Mouse (Mus musculus) B cell, adult 2 months (primary cell): Measurements from ENCODE around the gene Atp8b5.

Experiments
- DNase-seq, 2 experiments: peaks; one replicate each; pipeline ENCODE4 v3.0.0; 2022

The Atp8b5 gene

GRCm38 (mm10) chr4:43384541-43384940 lies 117.6 kb downstream of the Atp8b5 start:
- no peak for DNase-seq

- DNase-seq = no peak
Measured at GRCm38 (mm10) chr4:43386932-43387331, 120.0 kb downstream of the Atp8b5 start.

GRCm38 (mm10) chr4:43389390-43389789 lies 122.4 kb downstream of the Atp8b5 start:
- no peak for DNase-seq

DNA sequence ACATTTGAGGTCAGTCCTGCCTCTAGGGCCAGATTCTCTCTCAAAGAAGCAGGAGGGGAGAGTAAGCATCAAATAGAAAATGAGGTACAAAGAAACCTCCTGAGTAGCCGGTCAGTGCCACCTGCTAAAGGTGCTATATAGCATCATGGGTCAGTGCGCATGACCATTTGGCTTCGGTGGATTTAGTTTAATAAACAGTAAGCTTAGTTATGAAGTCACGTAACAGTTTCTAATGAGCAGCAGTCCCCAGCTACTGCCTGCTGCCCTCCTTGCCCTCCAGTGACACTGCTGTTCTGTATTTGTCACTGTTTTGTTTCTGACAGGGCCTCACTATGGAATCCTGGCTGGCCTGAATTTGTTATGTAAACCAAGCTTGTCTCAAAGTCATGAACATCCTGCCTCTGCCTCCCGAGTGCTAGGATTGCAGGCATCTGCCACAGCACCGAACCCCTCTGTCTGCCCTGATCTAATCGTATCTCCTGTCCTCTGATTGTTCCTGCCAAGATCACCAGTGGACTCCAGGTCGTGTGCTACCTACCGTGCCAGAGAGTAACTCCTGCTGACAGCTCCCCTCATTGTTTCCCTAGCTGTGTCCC lies 123.0 kb downstream of the Atp8b5 start:
- no peak for DNase-seq

GRCm38 (mm10) chr4:43391521-43392050 lies 124.6 kb downstream of the Atp8b5 start:
- DNase-seq = no peak

- DNase-seq = no peak
Measured at GRCm38 (mm10) chr4:43394345-43394891, 127.5 kb downstream of the Atp8b5 start.

- DNase-seq = no peak
Measured at GRCm38 (mm10) chr4:43395147-43395546, 128.2 kb downstream of the Atp8b5 start.

GRCm38 (mm10) chr4:43395836-43396235 lies 128.9 kb downstream of the Atp8b5 start:
- DNase-seq = no peak

DNA sequence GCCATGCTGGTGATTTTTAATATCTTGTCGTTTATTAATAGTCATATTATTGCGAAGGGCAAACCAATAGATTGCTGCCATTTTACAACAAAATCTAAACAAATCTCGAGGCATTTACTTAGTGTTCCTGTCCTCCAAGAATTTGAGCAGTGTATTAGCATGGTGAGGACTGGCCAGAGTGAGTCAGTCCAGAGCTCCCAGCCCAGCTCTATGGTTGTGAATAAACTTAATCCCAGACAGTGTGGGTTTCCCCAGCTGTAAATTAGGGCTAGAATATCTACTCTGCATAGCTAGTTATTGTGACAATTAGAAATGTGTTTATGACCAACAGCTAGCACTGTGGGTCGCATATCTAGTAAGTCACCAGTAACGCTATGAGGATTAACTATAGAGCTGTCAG lies 129.4 kb downstream of the Atp8b5 start:
- DNase-seq = no peak

GRCm38 (mm10) chr4:43398014-43398413 lies 131.1 kb downstream of the Atp8b5 start:
- DNase-seq = no peak

GRCm38 (mm10) chr4:43398829-43399331 lies 131.9 kb downstream of the Atp8b5 start:
- DNase-seq = no peak

GRCm38 (mm10) chr4:43399391-43400131 lies 132.6 kb downstream of the Atp8b5 start:
- no peak for DNase-seq

- no peak for DNase-seq
Measured at GRCm38 (mm10) chr4:43400976-43401375, 134.0 kb downstream of the Atp8b5 start.

GRCm38 (mm10) chr4:43401486-43401885 lies 134.5 kb downstream of the Atp8b5 start:
- DNase-seq = no peak

DNA sequence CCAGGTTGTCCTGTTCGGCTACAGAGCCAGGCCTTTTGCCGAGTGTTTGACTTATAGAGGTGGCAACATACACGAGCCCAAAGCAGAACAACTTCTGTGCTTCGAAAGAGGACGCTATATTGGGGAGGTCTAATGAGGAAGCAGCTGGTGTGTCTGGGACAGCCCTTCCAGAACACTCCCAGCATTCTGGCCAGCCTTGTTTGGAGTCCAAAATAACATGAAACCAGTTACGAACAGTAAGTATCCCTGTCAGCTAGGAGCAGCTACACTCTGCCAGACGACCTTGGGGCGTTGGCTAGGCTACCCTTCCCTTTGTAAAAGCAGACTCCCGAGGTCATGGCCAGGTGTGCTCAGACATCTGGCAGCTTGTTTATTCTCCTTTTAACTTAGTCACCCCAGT lies 135.3 kb downstream of the Atp8b5 start:
- DNase-seq = no peak

DNA sequence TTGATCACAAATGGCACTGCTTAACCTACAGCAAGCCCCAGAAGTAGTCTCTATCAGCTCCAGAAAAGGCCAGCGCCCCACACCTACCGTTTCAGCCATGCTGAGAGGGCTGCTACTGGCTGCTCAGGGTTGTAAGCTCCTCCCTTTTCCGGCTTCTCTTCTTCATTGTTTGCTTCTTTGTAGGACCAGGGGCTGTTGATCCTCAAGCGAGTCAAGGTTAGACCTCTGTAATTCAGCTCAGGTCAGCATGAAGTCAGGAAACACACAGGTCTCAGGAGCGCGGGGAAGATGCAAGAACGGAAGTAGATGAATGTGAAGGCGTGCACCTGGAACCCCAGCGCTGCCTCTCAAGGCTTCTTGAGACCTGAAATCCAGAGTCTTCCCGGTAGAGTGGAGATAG lies 137.7 kb downstream of the Atp8b5 start:
- no peak for DNase-seq

GRCm38 (mm10) chr4:43406162-43406971 lies 139.4 kb downstream of the Atp8b5 start:
- no peak for DNase-seq

DNA sequence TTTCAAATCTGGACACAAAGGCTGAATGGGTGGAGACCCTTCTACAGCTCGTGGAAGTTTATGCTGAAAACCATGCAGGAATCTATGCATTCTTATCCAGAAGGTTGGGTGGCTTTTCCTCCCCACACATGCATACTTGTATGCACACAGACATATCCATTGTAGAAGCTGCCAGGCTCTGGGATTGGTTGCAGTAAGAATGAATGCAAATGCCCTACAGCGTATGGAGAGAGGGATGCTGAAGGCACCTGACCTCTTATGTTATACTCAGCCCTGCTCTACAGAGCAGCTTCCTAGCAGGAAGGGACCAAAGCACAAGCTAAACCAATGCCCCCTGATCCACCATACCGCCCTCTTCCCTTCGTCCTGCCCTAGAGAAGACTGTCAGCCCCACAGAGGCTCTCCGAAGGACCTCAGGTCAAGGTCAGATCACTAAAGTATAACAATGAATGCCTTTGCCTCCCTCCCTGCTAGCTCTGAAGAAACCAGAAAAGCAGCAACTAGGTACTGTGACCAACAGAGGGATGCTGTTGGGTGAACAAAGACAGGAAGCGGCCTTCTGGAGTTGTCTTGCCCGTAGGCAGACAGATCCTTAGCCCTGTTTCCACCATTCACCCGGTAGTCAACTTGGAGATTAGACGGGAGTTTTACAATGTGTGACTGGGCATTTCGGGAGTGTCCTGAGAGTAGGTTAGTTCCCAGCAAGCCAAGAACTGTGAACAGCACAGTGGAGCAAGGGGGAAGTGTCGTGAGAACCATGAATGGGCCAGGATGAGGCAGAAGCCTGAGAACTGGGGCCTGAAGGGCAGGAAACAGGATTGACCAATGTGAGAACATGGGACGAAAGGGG lies 140.3 kb downstream of the Atp8b5 start:
- DNase-seq = no peak

DNA sequence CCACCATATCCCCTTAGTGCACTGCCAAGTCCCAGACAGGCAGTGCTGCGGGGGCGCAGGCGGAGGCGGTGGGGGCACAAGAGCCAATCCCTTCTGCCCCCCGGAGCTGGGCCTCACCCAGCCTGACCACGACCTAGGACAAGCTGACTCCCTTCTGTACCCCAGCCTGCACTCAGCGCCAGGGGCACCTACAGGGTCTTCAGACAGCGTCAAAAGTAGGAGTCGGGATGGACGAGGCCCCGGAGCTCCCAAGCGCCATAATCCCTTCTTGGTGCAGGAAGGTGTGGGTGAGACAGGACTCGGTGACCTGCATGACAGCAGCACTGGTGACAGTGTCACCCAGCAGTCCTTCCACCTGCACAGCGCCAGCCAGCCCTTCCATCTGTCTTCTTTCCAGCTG lies 147.8 kb downstream of the Atp8b5 start:
- DNase-seq = no peak

DNA sequence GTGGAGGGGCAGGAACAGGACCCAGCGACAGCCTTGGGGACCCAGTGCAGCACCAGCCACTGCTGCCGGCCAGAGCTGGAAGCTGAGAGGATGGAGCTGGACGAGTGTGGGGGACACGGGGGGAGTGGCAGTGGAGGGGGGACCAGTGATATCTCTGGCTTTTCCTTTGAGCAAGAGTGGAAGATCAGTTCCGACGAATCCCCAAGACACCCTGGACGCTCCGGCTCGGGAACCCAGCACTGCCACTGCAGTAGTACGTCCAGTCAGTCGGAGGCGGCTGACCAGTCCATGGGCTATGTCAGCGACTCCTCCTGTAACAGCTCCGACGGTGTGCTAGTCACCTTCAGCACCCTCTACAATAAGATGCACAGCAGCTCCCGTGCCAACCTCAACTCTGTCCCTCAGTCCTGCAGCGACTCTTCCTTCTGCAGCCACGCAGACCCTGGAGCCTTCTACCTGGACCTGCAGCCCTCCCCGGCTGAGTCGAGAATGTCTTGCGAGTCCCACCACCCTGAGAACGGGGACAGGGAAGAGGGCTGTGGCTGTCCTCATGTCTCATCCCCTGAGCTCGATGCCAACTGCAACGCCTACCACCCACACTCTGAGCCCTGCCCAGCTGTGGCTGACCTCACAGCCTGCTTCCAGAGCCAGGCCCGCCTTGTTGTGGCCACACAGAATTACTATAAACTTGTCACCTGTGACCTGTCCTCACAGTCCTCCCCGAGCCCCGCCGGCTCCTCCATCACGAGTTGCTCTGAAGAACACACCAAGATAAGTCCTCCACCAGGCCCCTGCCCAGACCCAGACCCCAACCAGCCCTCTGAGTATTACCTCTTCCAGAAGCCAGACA lies 148.5 kb downstream of the Atp8b5 start:
- DNase-seq = no peak

DNA sequence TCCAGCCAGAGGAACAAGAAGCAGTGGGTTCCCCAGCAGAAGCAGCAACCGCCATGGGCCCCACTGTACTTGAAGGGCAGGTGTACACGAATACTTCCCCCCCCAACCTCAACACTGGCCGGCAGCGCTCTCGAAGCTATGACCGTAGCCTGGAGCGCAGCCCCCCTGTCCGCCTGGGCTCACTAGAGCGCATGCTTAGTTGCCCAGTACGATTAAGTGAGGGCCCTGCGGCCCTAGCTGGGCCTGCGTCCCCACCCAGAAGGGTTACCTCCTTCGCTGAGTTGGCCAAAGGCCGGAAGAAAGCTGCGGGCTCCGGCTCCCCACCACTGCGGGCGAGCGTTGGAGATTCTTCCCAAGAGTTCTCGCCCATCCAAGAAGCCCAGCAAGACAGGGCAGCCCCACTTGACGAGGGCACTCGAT lies 149.1 kb downstream of the Atp8b5 start:
- no peak for DNase-seq
